Mouse (Mus musculus) hindbrain, embryonic 15.5 days (tissue): ENCODE data around the gene Lnx2. TPM values are rescaled to one million over a fixed set of nuclear protein-coding genes. Genes with fewer than 3 reads are reported as not detected.

Source experiments
- ATAC-seq: fragments of 200-750 bp; cut with Nextera tagmentation; 2 replicates; pipeline ENCODE4 v1.8.0; 2017; ENCODE audit warnings: low read depth, moderate number of reproducible peaks, moderate TSS enrichment; ENCODE audit not compliant: low FRiP score
- H3K27ac ChIP-seq: fragments of 300-500 bp; sonication (generic); replicated peaks from 2 replicates; pipeline ENCODE4 v1.5.1; 2015; ENCODE audit warnings: mild to moderate bottlenecking, inconsistent platforms
- H3K27me3 ChIP-seq: fragments of 300-500 bp; sonication (generic); 2 replicates; pipeline ENCODE4 v1.6.1; 2015; ENCODE audit warnings: control low read depth, inconsistent platforms
- H3K36me3 ChIP-seq: fragments of 300-500 bp; sonication (generic); 2 replicates; pipeline ENCODE4 v1.6.1; 2015; ENCODE audit warnings: control low read depth, inconsistent platforms
- H3K4me1 ChIP-seq: fragments of 300-500 bp; sonication (generic); replicated peaks from 2 replicates; pipeline ENCODE4 v1.6.1; 2015; ENCODE audit warnings: control low read depth, inconsistent platforms
- H3K4me2 ChIP-seq: fragments of 300-500 bp; sonication (generic); 2 replicates; pipeline ENCODE4 v1.6.1; 2015; ENCODE audit warnings: moderate library complexity, mild to moderate bottlenecking, inconsistent platforms
- H3K4me3 ChIP-seq: fragments of 300-500 bp; sonication (generic); 2 replicates; pipeline ENCODE4 v1.5.1; 2015; ENCODE audit warnings: mild to moderate bottlenecking, inconsistent platforms
- H3K9ac ChIP-seq: fragments of 300-500 bp; sonication (generic); 2 replicates; pipeline ENCODE4 v1.6.1; 2015; ENCODE audit warnings: inconsistent platforms
- H3K9me3 ChIP-seq: fragments of 300-500 bp; sonication (generic); 2 replicates; pipeline ENCODE4 v1.6.1; 2016; ENCODE audit warnings: control low read depth, inconsistent platforms
- WGBS: fragments of 180-500 bp; shearing (Covaris S2); methylation state at CpG from one replicate; pipeline ENCODE4 v1.1.7; 2015; 5-methylcytosine and 5-hydroxymethylcytosine counted together
- polyA plus RNA-seq: library from polyadenylated mRNA; unstranded; fragments of >200 nt; fragmentation: Nextera tagmentation; extraction: Ambion mirVana; gene quantifications from 2 replicates; pipeline ENCODE4 v1.2.1, GENCODE M21; 2015

Lnx2 gene
- polyA plus RNA-seq: 4.5 and 6.5 TPM in 2 replicates

- peak; percentile 99 for ATAC-seq
- H3K4me1 ChIP-seq: peaks cover 28% of the 10 kb centered on the region
- under 1% methylated on average over 65 of the region's 65 CpGs for WGBS
Observed at GRCm38 (mm10) chr5:147076026-147076798, at the start of gene Lnx2. TSS of gene Lnx2 (minus strand) at chr5:147076586.

GRCm38 (mm10) chr5:147125542-147126185 is 49.3 kb upstream of the Lnx2 start:
- no peaks in the 10 kb centered on the region for H3K36me3 ChIP-seq

More at GRCm38 (mm10) chr5:147076026-147076798, at the start of gene Lnx2:
- H3K36me3 ChIP-seq: no peaks in the 10 kb centered on the region
- H3K27ac ChIP-seq: peak within 1 kb of the TSS; percentile 90
- peak within 1 kb of the TSS; percentile 98 for H3K4me3 ChIP-seq
- H3K27me3 ChIP-seq: no peaks in the 10 kb centered on the region
- no peaks in the 10 kb centered on the region for H3K9me3 ChIP-seq
- peak within 1 kb of the TSS; percentile 98 for H3K4me2 ChIP-seq
- H3K9ac ChIP-seq: peak within 1 kb of the TSS; percentile 80

GRCm38 (mm10) chr5:147124794-147125193 is 48.4 kb upstream of the Lnx2 start:
- ATAC-seq: no peak
- Histone ChIP-seq H3K9me3 (no peaks in the 10 kb centered on the region), H3K4me2 (0 out of 2 replicates have a peak overlapping the region, but pooled peaks have one; percentile 4), H3K4me3 (no peak overlapping the region), H3K27ac (no peak overlapping the region), H3K36me3 (no peaks in the 10 kb centered on the region), H3K27me3 (no peaks in the 10 kb centered on the region), H3K4me1 (no peaks in the 10 kb centered on the region), H3K9ac (no peak overlapping the region)
- WGBS: 45% methylated on average over 9 of the region's 9 CpGs

More at GRCm38 (mm10) chr5:147125542-147126185, 49.3 kb upstream of the Lnx2 start:
- no peak overlapping the region for H3K4me2 ChIP-seq
- no peaks in the 10 kb centered on the region for H3K9me3 ChIP-seq
- no peaks in the 10 kb centered on the region for H3K4me1 ChIP-seq
- no peak for ATAC-seq
- no peaks in the 10 kb centered on the region for H3K27me3 ChIP-seq
- H3K9ac ChIP-seq: no peak overlapping the region
- H3K4me3 ChIP-seq: no peak overlapping the region
- 88% methylated on average over 13 of the region's 13 CpGs for whole genome bisulfite sequencing
- no peak overlapping the region for H3K27ac ChIP-seq

GRCm38 (mm10) chr5:147121146-147121545 is 44.8 kb upstream of the Lnx2 start:
- no peak for ATAC-seq
- Histone ChIP-seq H3K27ac (no peak overlapping the region), H3K4me2 (no peak overlapping the region), H3K9ac (no peak overlapping the region), H3K27me3 (no peaks in the 10 kb centered on the region), H3K9me3 (no peaks in the 10 kb centered on the region), H3K4me3 (no peak overlapping the region), H3K36me3 (no peaks in the 10 kb centered on the region), H3K4me1 (no peaks in the 10 kb centered on the region)
- WGBS: 94% methylated on average over 4 of the region's 4 CpGs

GRCm38 (mm10) chr5:147117027-147117426 is 40.6 kb upstream of the Lnx2 start:
- no peak overlapping the region for H3K9ac ChIP-seq
- WGBS: 20% methylated on average over 6 of the region's 6 CpGs
- no peak overlapping the region for H3K4me2 ChIP-seq
- H3K9me3 ChIP-seq: no peaks in the 10 kb centered on the region
- no peak overlapping the region for H3K4me3 ChIP-seq
- no peak overlapping the region for H3K27ac ChIP-seq
- peaks cover 7% of the 10 kb centered on the region for H3K36me3 ChIP-seq
- no peak for ATAC-seq
- H3K4me1 ChIP-seq: no peaks in the 10 kb centered on the region
- H3K27me3 ChIP-seq: no peaks in the 10 kb centered on the region

GRCm38 (mm10) chr5:147115631-147116030 is 39.2 kb upstream of the Lnx2 start:
- H3K27ac ChIP-seq: no peak overlapping the region
- no peaks in the 10 kb centered on the region for H3K4me1 ChIP-seq
- no peaks in the 10 kb centered on the region for H3K9me3 ChIP-seq
- no peaks in the 10 kb centered on the region for H3K27me3 ChIP-seq
- no peak overlapping the region for H3K4me3 ChIP-seq
- H3K4me2 ChIP-seq: no peak overlapping the region
- 95% methylated on average over 4 of the region's 4 CpGs for WGBS
- ATAC-seq: no peak
- peaks cover 14% of the 10 kb centered on the region for H3K36me3 ChIP-seq
- no peak overlapping the region for H3K9ac ChIP-seq

GRCm38 (mm10) chr5:147114738-147115137 is 38.4 kb upstream of the Lnx2 start:
- ATAC-seq: no peak
- no peak overlapping the region for H3K4me2 ChIP-seq
- H3K4me3 ChIP-seq: no peak overlapping the region
- peaks cover 14% of the 10 kb centered on the region for H3K36me3 ChIP-seq
- WGBS: 72% methylated on average over 7 of the region's 7 CpGs
- H3K27me3 ChIP-seq: no peaks in the 10 kb centered on the region
- no peaks in the 10 kb centered on the region for H3K9me3 ChIP-seq
- H3K27ac ChIP-seq: no peak overlapping the region
- no peak overlapping the region for H3K9ac ChIP-seq
- no peaks in the 10 kb centered on the region for H3K4me1 ChIP-seq

GRCm38 (mm10) chr5:147108861-147109591 is 32.6 kb upstream of the Lnx2 start:
- ATAC-seq: no peak
- Histone ChIP-seq H3K27ac (no peak overlapping the region), H3K27me3 (no peaks in the 10 kb centered on the region), H3K4me3 (no peak overlapping the region), H3K4me2 (no peak overlapping the region), H3K9ac (no peak overlapping the region), H3K4me1 (no peaks in the 10 kb centered on the region), H3K36me3 (peaks cover 25% of the 10 kb centered on the region), H3K9me3 (no peaks in the 10 kb centered on the region)
- 87% methylated on average over 13 of the region's 13 CpGs for WGBS

GRCm38 (mm10) chr5:147107276-147107675 is 30.9 kb upstream of the Lnx2 start:
- Histone ChIP-seq H3K9me3 (no peaks in the 10 kb centered on the region), H3K27me3 (no peaks in the 10 kb centered on the region), H3K27ac (no peak overlapping the region), H3K9ac (no peak overlapping the region), H3K4me2 (no peak overlapping the region), H3K36me3 (peaks cover 18% of the 10 kb centered on the region), H3K4me3 (no peak overlapping the region), H3K4me1 (no peaks in the 10 kb centered on the region)
- WGBS: 88% methylated on average over 3 of the region's 3 CpGs
- no peak for ATAC-seq

GRCm38 (mm10) chr5:147102295-147102694 is 25.9 kb upstream of the Lnx2 start:
- Histone ChIP-seq H3K36me3 (peaks cover 14% of the 10 kb centered on the region), H3K27ac (no peak overlapping the region), H3K9me3 (no peaks in the 10 kb centered on the region), H3K4me1 (no peaks in the 10 kb centered on the region), H3K9ac (no peak overlapping the region), H3K4me3 (no peak overlapping the region), H3K27me3 (no peaks in the 10 kb centered on the region), H3K4me2 (no peak overlapping the region)
- 83% methylated on average over 6 of the region's 6 CpGs for WGBS
- ATAC-seq: no peak

- peaks cover 4% of the 10 kb centered on the region for H3K36me3 ChIP-seq
- ATAC-seq: no peak
- no peak overlapping the region for H3K9ac ChIP-seq
- no peak overlapping the region for H3K4me3 ChIP-seq
- no peak overlapping the region for H3K4me2 ChIP-seq
- no peaks in the 10 kb centered on the region for H3K4me1 ChIP-seq
- no peaks in the 10 kb centered on the region for H3K27me3 ChIP-seq
- no peak overlapping the region for H3K27ac ChIP-seq
- WGBS: 95% methylated on average over 2 of the region's 2 CpGs
- no peaks in the 10 kb centered on the region for H3K9me3 ChIP-seq
Observed at GRCm38 (mm10) chr5:147100180-147100579, 23.8 kb upstream of the Lnx2 start.

- H3K4me2 ChIP-seq: no peak overlapping the region
- ATAC-seq: no peak
- 87% methylated on average over 7 of the region's 7 CpGs for WGBS
Observed at GRCm38 (mm10) chr5:147098667-147099066, 22.3 kb upstream of the Lnx2 start.

More at GRCm38 (mm10) chr5:147098667-147099066, 22.3 kb upstream of the Lnx2 start:
- no peaks in the 10 kb centered on the region for H3K4me1 ChIP-seq
- H3K9me3 ChIP-seq: no peaks in the 10 kb centered on the region
- H3K27me3 ChIP-seq: no peaks in the 10 kb centered on the region
- no peak overlapping the region for H3K27ac ChIP-seq
- H3K4me3 ChIP-seq: no peak overlapping the region
- H3K36me3 ChIP-seq: peaks cover 4% of the 10 kb centered on the region
- no peak overlapping the region for H3K9ac ChIP-seq
